Mouse (Mus musculus): Measurements from ENCODE around the gene Mrps15. TPM values are rescaled to one million over a fixed set of nuclear protein-coding genes. Genes with fewer than 3 reads are reported as not detected.

Gene Mrps15
- polyA plus RNA-seq, 1 experiment = 86.8 TPM

DNA sequence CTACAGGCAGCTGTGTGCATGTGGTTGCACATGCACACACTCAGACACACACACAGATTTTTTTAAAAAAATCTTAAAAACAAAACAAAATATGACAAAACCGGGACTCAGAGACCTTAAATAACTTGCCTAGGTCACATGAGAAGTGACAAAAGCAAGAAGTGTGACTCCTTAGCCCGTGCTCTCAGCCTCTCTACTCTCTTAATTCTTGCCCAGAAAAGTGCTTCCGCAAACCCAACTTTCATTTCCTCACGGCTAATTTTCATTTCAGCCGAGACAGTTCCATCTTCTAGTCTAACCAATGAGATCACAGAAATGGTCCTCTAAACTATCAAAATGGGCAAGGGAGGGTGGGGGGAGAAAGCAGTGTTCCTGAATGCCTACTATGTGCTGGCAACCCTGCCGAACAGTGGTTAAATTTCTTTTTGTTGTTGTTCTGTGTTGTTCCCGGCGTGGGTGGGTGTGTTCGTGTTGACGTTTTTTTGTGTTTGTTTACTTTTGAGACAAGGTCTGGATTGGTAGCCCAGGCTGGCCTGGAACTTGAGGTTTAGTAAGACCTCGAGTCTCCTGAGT, 27.7 kb upstream of the Mrps15 start:
- no peak overlapping the region for H3K4me3 ChIP-seq
- no peak overlapping the region for H3ac ChIP-seq (ENCODE audit: control insufficient read depth, insufficient read length)
- H3K36me3 ChIP-seq (ENCODE audit: control insufficient read depth, insufficient read depth) = no peaks in the 10 kb centered on the region
- peaks cover 45% of the 10 kb centered on the region for H3K27me3 ChIP-seq (ENCODE audit: control insufficient read depth, insufficient read depth, insufficient read length)
- no peaks in the 10 kb centered on the region for H3K79me2 ChIP-seq (ENCODE audit: control insufficient read depth, insufficient read depth)
- H3K4me2 ChIP-seq (ENCODE audit: low read depth) = no peak overlapping the region
- TF ChIP-seq CEBPB (IDR thresholded peaks at IDR 0.05; ENCODE audit: insufficient read depth, poor library complexity, severe bottlenecking) = no peak
- TF ChIP-seq MYOG (IDR thresholded peaks at IDR 0.05; ENCODE audit: control insufficient read depth in 1 of 3, insufficient read depth in 1 of 3, insufficient read length in 2 of 3, low read depth in 2 of 3) = no peak
- TF ChIP-seq POLR2AphosphoS2 (IDR thresholded peaks at IDR 0.05; ENCODE audit: insufficient read length, low read depth) = no peak
- no peak for TF ChIP-seq MYOD1 (IDR thresholded peaks at IDR 0.05; ENCODE audit: control insufficient read depth in 1 of 3, insufficient read length in 2 of 3, low read depth in 2 of 3)
- TF ChIP-seq SRF (IDR thresholded peaks at IDR 0.05; ENCODE audit: control insufficient read depth, insufficient read length, low read depth) = no peak
- no peak for TF ChIP-seq REST (IDR thresholded peaks at IDR 0.05; ENCODE audit: insufficient read depth, insufficient read length)
- no peak for TF ChIP-seq MAX (IDR thresholded peaks at IDR 0.05; ENCODE audit: low read depth)
- TF ChIP-seq USF1 (IDR thresholded peaks at IDR 0.05; ENCODE audit: low read depth) = no peak
- no peak for TF ChIP-seq TCF3 (IDR thresholded peaks at IDR 0.05; ENCODE audit: insufficient read length, low read depth)
- no peak for TF ChIP-seq E2F4 (IDR thresholded peaks at IDR 0.05; ENCODE audit: insufficient read depth)
- TF ChIP-seq POLR2A (IDR thresholded peaks at IDR 0.05; ENCODE audit: insufficient read length, low read depth) = no peak
- no peak for TF ChIP-seq TCF12 (IDR thresholded peaks at IDR 0.05; ENCODE audit: insufficient read depth, poor library complexity, severe bottlenecking)

DNA sequence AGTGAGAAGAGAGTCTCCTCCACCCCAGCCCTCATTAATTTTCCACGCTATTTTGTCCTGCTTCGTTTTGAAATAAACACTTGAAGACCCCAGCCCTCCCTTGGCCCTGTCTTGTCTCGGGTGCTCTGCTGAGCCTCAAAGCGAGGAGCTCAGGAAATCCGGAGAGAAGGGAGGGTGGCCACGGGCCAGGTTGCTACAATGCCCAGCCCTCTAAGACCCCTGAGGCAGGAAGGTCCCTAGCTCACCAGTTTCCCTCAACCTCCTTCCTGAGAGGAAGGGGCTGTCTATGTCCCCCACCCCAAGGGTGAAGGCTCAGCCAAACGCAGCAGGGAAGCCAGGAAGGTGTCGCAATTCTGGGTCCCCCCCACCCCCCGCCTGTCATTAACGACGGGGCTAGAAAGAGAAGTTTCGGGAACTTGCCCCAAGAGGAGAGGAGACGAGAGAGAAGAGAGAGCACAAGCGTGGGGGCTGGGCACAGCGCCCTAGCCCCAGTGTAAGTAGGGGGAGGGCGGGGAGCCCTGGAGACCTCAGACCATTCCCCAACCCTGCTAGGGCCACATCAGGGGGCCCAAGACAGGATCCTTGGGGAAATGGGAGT, 22.3 kb upstream of the Mrps15 start, which contains the start of gene Csf3r:
Gene Csf3r (plus strand): TSS at position 248 of the 598 bp plus-strand sequence.
- Histone ChIP-seq H3K79me2 (ENCODE audit: control insufficient read depth, insufficient read depth) (no peaks in the 10 kb centered on the region), H3K4me3 (no peak within 1 kb of the TSS), H3K4me2 (ENCODE audit: low read depth) (no peak within 1 kb of the TSS), H3K27me3 (ENCODE audit: control insufficient read depth, insufficient read depth, insufficient read length) (peaks cover 29% of the 10 kb centered on the region), H3K36me3 (ENCODE audit: control insufficient read depth, insufficient read depth) (no peaks in the 10 kb centered on the region), H3ac (ENCODE audit: control insufficient read depth, insufficient read length) (no peak within 1 kb of the TSS)
- TF ChIP-seq TCF3 (IDR thresholded peaks at IDR 0.05; ENCODE audit: insufficient read length, low read depth) = no peak
- no peak for TF ChIP-seq REST (IDR thresholded peaks at IDR 0.05; ENCODE audit: insufficient read depth, insufficient read length)
- TF ChIP-seq MYOD1 (IDR thresholded peaks at IDR 0.05; ENCODE audit: control insufficient read depth in 1 of 3, insufficient read length in 2 of 3, low read depth in 2 of 3) = no peak
- no peak for TF ChIP-seq SRF (IDR thresholded peaks at IDR 0.05; ENCODE audit: control insufficient read depth, insufficient read length, low read depth)
- TF ChIP-seq USF1 (IDR thresholded peaks at IDR 0.05; ENCODE audit: low read depth) = no peak
- no peak for TF ChIP-seq MYOG (IDR thresholded peaks at IDR 0.05; ENCODE audit: control insufficient read depth in 1 of 3, insufficient read depth in 1 of 3, insufficient read length in 2 of 3, low read depth in 2 of 3)
- no peak for TF ChIP-seq TCF12 (IDR thresholded peaks at IDR 0.05; ENCODE audit: insufficient read depth, poor library complexity, severe bottlenecking)
- no peak for TF ChIP-seq CEBPB (IDR thresholded peaks at IDR 0.05; ENCODE audit: insufficient read depth, poor library complexity, severe bottlenecking)
- TF ChIP-seq POLR2AphosphoS2 (IDR thresholded peaks at IDR 0.05; ENCODE audit: insufficient read length, low read depth) = no peak
- TF ChIP-seq MAX (IDR thresholded peaks at IDR 0.05; ENCODE audit: low read depth) = no peak
- no peak for TF ChIP-seq E2F4 (IDR thresholded peaks at IDR 0.05; ENCODE audit: insufficient read depth)
- TF ChIP-seq POLR2A (IDR thresholded peaks at IDR 0.05; ENCODE audit: insufficient read length, low read depth) = no peak

DNA sequence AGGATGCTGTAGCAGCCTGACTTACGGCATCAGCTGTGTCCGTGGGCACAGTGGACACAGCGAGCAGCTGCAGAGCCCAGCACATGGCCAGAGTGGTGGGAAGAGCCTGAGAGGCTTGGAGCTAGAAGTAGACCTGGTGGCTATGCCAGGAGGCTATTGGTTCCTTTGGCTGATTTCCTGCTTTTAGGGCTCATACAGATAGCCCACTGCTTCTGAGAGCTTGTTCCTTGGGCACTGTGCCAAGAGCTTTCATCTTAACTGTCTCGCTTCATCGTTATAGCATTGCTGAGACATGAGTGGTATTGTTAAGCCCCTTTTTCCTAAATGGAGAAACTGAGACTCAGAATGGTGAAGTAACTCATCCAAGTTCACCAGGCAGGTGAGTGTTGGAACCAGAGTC, 20.9 kb upstream of the Mrps15 start:
- Histone ChIP-seq H3K79me2 (ENCODE audit: control insufficient read depth, insufficient read depth) (no peaks in the 10 kb centered on the region), H3K4me3 (no peak overlapping the region), H3K27me3 (ENCODE audit: control insufficient read depth, insufficient read depth, insufficient read length) (peaks cover 38% of the 10 kb centered on the region), H3ac (ENCODE audit: control insufficient read depth, insufficient read length) (no peak overlapping the region), H3K4me2 (ENCODE audit: low read depth) (no peak overlapping the region), H3K36me3 (ENCODE audit: control insufficient read depth, insufficient read depth) (no peaks in the 10 kb centered on the region)
- no peak for TF ChIP-seq USF1 (IDR thresholded peaks at IDR 0.05; ENCODE audit: low read depth)
- no peak for TF ChIP-seq TCF3 (IDR thresholded peaks at IDR 0.05; ENCODE audit: insufficient read length, low read depth)
- TF ChIP-seq MAX (IDR thresholded peaks at IDR 0.05; ENCODE audit: low read depth) = no peak
- TF ChIP-seq REST (IDR thresholded peaks at IDR 0.05; ENCODE audit: insufficient read depth, insufficient read length) = no peak
- no peak for TF ChIP-seq POLR2AphosphoS2 (IDR thresholded peaks at IDR 0.05; ENCODE audit: insufficient read length, low read depth)
- no peak for TF ChIP-seq SRF (IDR thresholded peaks at IDR 0.05; ENCODE audit: control insufficient read depth, insufficient read length, low read depth)
- TF ChIP-seq MYOG (IDR thresholded peaks at IDR 0.05; ENCODE audit: control insufficient read depth in 1 of 3, insufficient read depth in 1 of 3, insufficient read length in 2 of 3, low read depth in 2 of 3) = no peak
- TF ChIP-seq POLR2A (IDR thresholded peaks at IDR 0.05; ENCODE audit: insufficient read length, low read depth) = no peak

DNA sequence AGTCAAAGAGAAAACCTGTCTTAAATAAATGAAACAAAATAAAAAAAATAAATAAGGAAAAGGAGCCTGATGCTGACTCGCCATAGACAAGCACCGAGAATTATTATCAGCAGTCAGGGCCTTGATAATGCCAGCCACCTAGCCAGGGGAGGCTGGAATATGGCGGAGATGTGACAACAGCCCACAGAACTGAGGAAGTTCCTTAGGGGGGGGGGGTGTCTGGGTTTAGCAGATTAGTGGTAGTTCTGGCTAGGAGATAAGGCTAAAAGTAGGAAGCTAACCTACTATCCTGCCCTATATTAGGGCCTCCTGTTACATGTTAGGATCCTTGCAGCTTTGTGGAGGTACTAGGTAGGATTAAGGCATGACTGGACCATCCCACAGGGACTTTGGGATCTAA, 18.7 kb upstream of the Mrps15 start:
- Histone ChIP-seq H3ac (ENCODE audit: control insufficient read depth, insufficient read length) (no peak overlapping the region), H3K79me2 (ENCODE audit: control insufficient read depth, insufficient read depth) (no peaks in the 10 kb centered on the region), H3K4me2 (ENCODE audit: low read depth) (no peak overlapping the region), H3K4me3 (no peak overlapping the region), H3K36me3 (ENCODE audit: control insufficient read depth, insufficient read depth) (no peaks in the 10 kb centered on the region), H3K27me3 (ENCODE audit: control insufficient read depth, insufficient read depth, insufficient read length) (peaks cover 51% of the 10 kb centered on the region)
- TF ChIP-seq MAX (IDR thresholded peaks at IDR 0.05; ENCODE audit: low read depth) (no peak), USF1 (IDR thresholded peaks at IDR 0.05; ENCODE audit: low read depth) (no peak), REST (IDR thresholded peaks at IDR 0.05; ENCODE audit: insufficient read depth, insufficient read length) (no peak), POLR2A (IDR thresholded peaks at IDR 0.05; ENCODE audit: insufficient read length, low read depth) (no peak), TCF3 (IDR thresholded peaks at IDR 0.05; ENCODE audit: insufficient read length, low read depth) (no peak), POLR2AphosphoS2 (IDR thresholded peaks at IDR 0.05; ENCODE audit: insufficient read length, low read depth) (no peak), TCF12 (IDR thresholded peaks at IDR 0.05; ENCODE audit: insufficient read depth, poor library complexity, severe bottlenecking) (no peak), MYOG (IDR thresholded peaks at IDR 0.05; ENCODE audit: control insufficient read depth in 1 of 3, insufficient read depth in 1 of 3, insufficient read length in 2 of 3, low read depth in 2 of 3) (no peak), CEBPB (IDR thresholded peaks at IDR 0.05; ENCODE audit: insufficient read depth, poor library complexity, severe bottlenecking) (no peak), E2F4 (IDR thresholded peaks at IDR 0.05; ENCODE audit: insufficient read depth) (no peak), SRF (IDR thresholded peaks at IDR 0.05; ENCODE audit: control insufficient read depth, insufficient read length, low read depth) (no peak), MYOD1 (IDR thresholded peaks at IDR 0.05; ENCODE audit: control insufficient read depth in 1 of 3, insufficient read length in 2 of 3, low read depth in 2 of 3) (no peak)

Data from myocyte (in vitro differentiated cells).